Mouse (Mus musculus): ENCODE measurements around the gene Selenow. TPM values are rescaled to one million over a fixed set of nuclear protein-coding genes. Genes with fewer than 3 reads are reported as not detected.
"Not testable (repeated sequence)": the region's sequence is repeated elsewhere in the genome, so short reads cannot be mapped to it uniquely, and the experiment has no call there.

Selenow gene
- total and polyA plus RNA-seq, 3 experiments: 158 to 238 (median 233) TPM

- DNase-seq: peak; percentile 95
Measured at GRCm38 (mm10) chr7:15945721-15946536, 23.7 kb upstream of the Selenow start, which contains the start of gene Nop53. Nop53 (minus strand) TSS chr7:15946074.

DNA sequence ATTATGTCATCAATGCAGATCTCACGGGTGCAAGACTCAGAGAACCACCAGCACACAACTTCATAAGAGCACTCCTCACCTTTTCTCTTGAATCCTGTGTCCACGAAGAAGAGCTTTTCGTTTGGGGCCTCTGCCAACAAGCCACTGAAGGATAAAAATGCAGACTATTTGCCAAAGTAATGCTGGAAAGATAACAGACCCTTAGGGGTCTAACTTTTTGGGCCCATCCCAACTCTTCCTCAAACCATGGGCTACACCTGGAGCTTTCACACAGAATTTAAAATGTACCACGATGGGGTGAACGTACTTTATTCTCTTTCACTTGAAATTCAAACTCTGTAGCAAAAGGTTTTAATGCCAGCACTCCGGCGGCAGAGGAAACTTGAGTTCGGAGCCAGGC, 23.0 kb upstream of the Selenow start:
- no peak for DNase-seq

- no peak for DNase-seq
Measured at GRCm38 (mm10) chr7:15944311-15944710, 22.1 kb upstream of the Selenow start.

DNA sequence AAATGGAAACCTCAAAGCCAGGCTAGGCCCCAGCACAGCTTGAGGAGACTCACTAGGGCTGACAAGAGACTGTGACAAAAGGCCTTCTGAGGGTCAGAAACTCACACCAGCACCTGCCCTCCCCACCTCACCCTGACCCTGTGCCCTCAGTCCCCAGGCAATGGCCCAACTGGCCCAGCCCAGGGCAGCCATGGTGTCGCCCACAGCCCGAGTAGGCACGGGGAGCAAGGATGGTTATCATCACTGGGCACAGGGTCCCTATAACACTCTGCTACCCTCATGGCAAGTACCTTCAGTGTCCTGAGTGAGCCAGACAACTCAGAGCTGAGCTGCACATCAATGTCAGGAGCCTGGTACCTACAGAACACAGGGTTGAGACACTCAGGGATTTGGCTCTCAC, 16.4 kb upstream of the Selenow start:
- DNase-seq: no peak

DNA sequence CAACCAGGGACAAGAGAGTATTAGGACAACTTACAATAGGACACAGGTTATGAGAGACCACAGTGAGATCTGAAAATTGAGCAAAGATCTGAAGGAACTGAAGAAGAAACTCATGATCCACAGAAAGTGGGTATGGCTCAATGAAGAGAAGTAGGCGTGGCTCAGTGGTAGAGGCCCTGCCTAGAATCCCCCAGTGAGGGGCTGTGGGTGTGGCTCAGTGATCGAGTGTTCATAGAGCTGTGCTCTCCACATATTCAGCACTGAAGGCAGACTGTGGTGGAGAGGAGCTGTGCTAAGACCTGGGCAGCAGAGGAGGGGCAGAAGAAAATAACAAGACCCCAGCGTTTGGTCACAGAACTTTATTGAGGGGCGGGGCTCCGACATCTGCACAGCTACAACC, 15.3 kb upstream of the Selenow start:
- no peak for DNase-seq

- no peak for DNase-seq
Measured at GRCm38 (mm10) chr7:15933437-15934359, 11.5 kb upstream of the Selenow start.

DNA sequence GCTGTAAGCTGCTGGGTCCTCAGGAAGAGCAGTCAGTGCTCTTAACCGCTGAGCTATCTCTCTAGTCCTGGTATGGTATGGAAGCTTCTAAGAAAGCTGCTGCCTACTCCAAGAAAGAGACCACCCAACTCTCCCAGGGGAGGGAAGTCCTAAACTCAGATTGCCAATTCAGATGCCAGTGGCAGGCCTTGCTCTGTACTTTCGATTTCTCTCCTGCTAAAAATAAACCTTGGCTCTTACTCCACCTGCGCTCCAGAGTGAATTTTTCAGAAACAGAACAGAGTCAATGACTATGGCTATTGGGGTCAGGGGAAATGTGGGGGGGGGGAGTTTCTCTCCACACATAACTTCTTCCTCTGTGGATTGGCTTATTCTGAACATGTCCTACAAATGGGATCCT, 9.4 kb upstream of the Selenow start:
- DNase-seq: no peak

DNA sequence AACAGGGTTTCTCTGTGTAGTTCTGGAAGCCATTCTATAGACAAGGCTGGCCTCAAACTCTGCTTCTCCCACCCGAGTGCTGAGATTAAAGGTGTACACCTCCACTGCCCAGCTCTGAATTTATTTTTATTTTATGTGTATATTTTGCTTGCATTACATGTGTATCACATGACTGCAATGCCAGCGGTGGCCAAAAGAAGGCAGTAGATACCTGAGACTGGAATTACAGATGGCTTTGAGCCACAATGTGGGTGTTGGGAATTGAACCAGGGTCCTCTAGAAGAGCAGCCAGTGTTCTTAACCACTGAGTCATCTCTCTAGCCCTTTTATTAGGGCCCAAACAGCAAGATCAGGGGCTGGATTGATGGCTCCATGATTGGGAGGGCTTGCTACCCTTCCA, 8.3 kb upstream of the Selenow start:
- DNase-seq: no peak

- DNase-seq: peak; percentile 72
Measured at GRCm38 (mm10) chr7:15929910-15930309, 7.7 kb upstream of the Selenow start.

DNA sequence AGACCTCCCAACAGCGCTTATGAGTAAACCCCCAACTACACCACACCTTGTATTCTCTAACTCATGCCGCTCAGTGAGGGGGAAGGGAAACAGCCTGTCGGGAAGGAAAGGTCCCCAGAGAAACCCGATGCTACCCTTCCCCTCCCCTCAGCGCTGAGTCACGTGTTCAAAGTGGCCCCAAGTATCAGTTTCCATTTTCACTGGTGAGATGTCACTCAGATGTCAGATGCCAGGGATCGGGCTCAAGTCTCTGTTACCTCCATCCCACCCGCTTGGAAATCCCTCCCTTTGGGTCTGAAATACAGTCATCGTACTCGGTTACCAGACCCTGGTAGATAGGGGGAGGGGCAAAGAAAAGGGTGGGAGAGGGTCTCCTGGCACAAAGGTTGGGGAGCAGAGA, 406 bp downstream of the Selenow start:
- no peak for DNase-seq

DNA sequence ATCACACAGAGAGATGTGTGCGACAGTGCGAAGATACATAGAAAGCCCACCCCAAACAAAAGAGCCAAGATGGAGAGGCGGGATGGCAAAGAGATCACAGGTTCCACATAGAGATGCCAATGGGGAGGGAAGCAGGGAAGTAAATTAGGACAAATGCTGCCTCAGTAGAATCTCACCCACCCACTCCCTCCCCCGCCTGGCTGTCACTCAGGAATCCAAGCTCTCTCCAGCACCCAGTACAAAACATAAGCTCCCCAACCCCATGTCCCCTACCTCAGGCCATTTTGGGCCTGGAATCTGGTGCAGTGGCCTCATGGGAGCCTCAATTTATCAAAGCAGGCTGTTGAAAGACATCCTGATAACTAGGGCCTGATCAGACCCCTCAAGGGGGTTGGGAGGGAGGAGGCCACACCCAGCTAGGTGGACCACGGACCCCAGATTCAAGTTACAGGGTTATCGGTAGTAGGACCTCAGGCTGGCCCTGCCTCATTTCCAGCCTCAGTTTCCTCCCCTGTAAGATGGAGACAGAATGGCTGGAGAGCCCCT, 1.5 kb downstream of the Selenow start:
- no peak for DNase-seq

DNA sequence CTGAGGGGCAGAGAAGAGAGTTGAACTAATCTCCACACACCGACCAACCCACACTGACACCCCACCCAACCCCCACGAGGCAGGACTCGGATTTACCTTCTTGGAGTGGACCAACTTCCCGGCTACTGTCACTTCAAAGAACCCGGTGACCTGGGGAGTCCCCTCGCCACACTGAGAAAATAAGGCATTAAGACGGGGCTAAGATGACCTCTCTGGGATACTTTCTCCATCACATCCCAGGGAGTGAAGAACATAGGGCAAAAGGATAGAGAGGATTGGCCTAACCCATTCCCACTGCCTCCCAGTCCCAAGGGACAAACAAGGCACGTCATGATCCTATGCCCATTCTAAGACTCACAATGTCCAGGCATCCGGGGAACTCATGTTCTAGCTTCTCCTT, 2.3 kb downstream of the Selenow start:
- no peak for DNase-seq

DNA sequence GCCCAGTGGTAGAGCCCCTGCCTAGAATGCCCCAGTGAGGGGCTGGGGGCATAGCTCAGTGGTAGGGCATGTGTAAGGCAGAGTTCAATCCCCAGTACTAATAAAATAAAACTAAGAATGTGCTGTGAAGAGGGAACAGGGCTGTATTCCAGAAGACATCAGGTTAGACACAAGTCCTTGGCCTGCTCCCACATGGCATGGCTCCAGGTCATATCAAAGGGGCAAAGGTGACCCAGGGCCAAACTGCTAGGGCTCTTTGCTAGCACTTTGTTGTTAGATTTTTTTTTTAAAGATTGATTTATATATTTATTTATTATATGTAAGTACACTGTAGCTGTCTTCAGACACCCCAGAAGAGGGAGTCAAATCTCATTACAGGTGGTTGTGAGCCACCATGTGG, 3.8 kb downstream of the Selenow start:
- DNase-seq: peak; percentile 36

DNA sequence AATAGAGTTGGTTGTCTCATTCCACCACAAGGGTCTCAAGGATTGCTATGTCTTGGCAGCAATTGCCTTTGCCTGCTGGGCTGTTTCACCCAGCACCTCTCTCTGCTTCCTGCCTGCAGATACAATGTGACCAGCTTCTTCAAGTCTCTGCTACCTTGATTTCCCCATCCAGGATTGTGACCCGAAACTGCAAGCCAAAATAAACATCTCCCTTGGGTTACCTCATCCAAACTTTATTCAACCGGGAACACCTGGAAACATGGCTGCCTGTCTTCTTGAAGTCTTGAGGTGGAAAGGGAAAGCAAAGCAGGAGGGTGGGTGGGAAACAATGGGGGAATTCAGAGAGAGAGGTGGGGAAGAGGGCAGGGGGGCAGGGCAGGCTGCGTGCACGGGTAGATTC, 5.2 kb downstream of the Selenow start:
- DNase-seq: no peak

DNA sequence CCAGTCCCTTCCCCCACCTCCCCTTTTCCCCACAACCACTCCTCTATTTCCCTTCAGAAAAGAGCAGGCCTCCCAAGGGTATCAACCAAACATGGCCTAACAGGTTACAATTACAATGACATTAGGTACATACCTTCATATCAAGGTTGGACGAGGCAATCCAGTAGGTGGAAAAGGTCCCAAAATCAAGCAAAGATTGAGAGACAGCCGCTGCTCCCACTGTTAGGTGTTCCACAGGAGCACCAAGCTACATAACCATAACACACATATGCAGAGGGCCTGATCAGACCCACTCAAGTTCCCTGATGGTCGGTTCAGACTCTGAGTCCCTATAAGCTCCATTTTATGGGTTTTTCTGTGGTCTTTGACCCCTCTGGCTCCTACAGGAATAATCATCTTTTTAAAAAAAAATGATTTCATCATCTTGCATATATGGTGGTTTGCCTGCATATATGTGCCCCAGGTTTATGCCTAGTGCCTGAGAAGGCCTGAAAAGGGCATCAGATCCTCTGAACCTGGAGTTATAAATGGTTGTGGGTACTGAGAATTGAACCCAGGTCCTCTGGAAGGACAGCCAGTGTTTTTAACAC, 6.0 kb downstream of the Selenow start:
- no peak for DNase-seq

- DNase-seq: not testable (repeated sequence)
Measured at GRCm38 (mm10) chr7:15915695-15916094, 6.5 kb downstream of the Selenow start.

- DNase-seq: no peak
Measured at GRCm38 (mm10) chr7:15914751-15915150, 7.5 kb downstream of the Selenow start.

DNA sequence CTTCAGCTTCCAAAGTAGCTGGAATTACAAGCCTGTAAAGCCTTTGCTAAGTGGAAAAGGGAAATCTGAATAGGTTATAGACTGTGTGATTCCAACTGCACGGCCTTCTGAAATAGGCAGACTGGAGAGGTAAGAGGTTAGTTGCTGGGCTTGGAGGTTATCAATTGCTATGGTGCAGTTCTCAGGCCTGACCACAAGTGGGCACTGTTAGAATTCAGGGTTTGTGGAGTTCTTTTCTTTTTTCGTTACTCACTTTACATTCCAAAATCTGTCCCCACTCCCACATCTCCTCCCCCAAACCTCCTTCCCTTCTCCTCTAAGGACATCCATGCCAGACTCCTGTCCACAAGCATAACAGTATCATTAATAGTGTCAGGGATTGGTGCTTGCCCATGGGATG, 8.0 kb downstream of the Selenow start:
- DNase-seq: peak; percentile 31

- peak; percentile 56 for DNase-seq
Measured at GRCm38 (mm10) chr7:15912183-15912582, 10.0 kb downstream of the Selenow start.

GRCm38 (mm10) chr7:15910521-15910920, 11.7 kb downstream of the Selenow start:
- DNase-seq: no peak

- no peak for DNase-seq
Measured at GRCm38 (mm10) chr7:15907971-15908590, 14.1 kb downstream of the Selenow start.

DNA sequence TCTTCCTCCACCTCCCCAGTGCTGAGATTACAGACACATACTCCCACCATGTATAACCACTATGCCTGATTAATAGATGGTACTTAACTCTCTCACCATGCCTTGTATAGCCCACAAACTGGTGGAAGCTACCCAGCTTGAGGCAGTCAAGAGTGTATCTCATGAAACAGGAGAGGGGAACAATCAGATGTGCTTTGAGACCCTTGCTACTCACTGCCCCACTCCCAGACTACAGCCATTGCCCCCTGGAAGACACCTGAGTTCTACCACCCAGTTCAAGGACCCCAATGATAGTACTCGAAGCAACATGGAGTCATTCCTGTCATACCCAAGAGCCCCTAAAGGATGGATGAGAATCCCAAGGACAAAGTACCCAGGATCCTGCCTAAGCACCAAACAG, 15.6 kb downstream of the Selenow start:
- no peak for DNase-seq
